Mouse (Mus musculus) B cell, adult 67 days (primary cell): Measurements from ENCODE around the gene Dnajb14. TPM values are rescaled to one million over a fixed set of nuclear protein-coding genes. Genes with fewer than 3 reads are reported as not detected.

Source experiments
- total RNA-seq, 2 experiments: library from RNA; stranded (reverse); gene quantifications; 4 replicates each; pipeline ENCODE4 v1.2.4; 2023

Gene Dnajb14
- 1 to 10 TPM; 4.0 to 6.8 TPM for total RNA-seq

GRCm38 (mm10) chr3:137867437-137868093 lies at the start of gene Dnajb14:
TSS of gene Dnajb14 (plus strand) at chr3:137867675.

GRCm38 (mm10) chr3:137864124-137864987 lies 3.1 kb upstream of the Dnajb14 start, which contains the start of gene H2afz:
TSS of gene H2afz (plus strand) at chr3:137864487.

GRCm38 (mm10) chr3:137918172-137918931 lies 50.9 kb downstream of the Dnajb14 start, which contains the start of gene Lamtor3:
TSS of gene Lamtor3 (plus strand) at chr3:137918506.

Other genes with a start within 250 kb of the Dnajb14 start
- gene Ddit4l, start 246.1 kb upstream of the Dnajb14 start, total RNA-seq, result not detected
- not detected for gene Gm21962, start 196.2 kb upstream of the Dnajb14 start, total RNA-seq
- 10 to 100 TPM; 89.1 to 99.9 TPM for gene H2afz, start 3.2 kb upstream of the Dnajb14 start, total RNA-seq
- 10 to 100 TPM; 67.7 to 73.8 TPM for gene Lamtor3, start 50.8 kb downstream of the Dnajb14 start, total RNA-seq
- 10 to 100 TPM; 76.4 to 91.6 TPM for gene Dapp1, start 113.9 kb downstream of the Dnajb14 start, total RNA-seq
- not detected for gene 1110002E22Rik, start 197.4 kb downstream of the Dnajb14 start, total RNA-seq
- not detected for gene Gm5105, start 199.7 kb downstream of the Dnajb14 start, total RNA-seq